Mouse (Mus musculus): ENCODE data around the gene Nol4l. TPM values are rescaled to one million over a fixed set of nuclear protein-coding genes. Genes with fewer than 3 reads are reported as not detected.

Nol4l gene
- polyA plus RNA-seq, 1 experiment from 2014 or later = 36.8 TPM

DNA sequence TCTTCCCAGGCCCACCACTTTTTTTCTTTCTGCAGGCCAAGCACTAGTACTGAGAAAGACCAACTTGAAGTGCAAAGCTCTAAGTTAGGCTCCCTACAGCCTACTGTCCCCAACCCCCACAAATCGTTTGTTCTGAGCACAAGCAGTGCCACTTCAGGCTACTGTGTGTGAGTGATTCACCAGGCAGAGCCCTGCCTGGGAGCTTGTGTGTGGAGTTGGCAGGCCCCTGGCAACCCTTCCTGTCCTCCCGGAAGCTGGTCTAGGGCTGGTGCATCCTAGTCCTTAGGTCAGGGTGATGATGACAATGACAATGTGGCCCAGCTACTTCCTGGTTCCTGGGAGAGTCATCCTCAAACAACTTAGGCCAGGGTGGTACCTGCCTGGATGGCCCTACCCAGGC, 101.3 kb downstream of the Nol4l start:
- Histone ChIP-seq H3K36me3 (peaks cover 66% of the 10 kb centered on the region), H3K4me3 (no peak overlapping the region), H3K27ac (peak overlapping the region; percentile 26; the same call in 1 of the 2 replicates), H3K4me2 (replicated peaks) (no peak overlapping the region), H3K4me1 (peaks cover 57% of the 10 kb centered on the region), H3K27me3 (no peaks in the 10 kb centered on the region), H3K9me3 (replicated peaks) (no peaks in the 10 kb centered on the region), H3K9ac (no peak overlapping the region)
- WGBS = 64% methylated on average over 2 of the region's 2 CpGs
- no peak for ATAC-seq (ENCODE audit: low FRiP score)

DNA sequence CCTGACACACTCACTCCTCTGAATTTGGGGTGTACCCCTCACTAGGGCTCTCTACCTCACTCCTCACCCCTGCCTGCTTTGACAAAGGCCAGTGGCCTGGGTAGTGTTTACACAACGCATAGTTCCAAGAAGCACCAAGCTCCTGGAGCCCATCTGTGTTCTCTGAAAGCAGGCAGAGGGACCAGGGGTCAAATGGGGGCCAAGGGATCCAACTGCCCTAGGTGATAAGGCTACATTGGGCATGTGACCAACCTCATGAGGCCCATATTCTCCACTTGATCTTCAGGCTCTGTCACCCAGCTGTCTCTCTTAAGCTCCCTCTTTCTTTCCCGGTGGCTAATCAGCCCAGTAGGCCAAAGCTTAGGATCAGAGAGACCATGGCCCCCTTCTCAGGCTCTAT, 102.8 kb downstream of the Nol4l start:
- H3K4me1 ChIP-seq = peaks cover 57% of the 10 kb centered on the region
- H3K4me2 ChIP-seq (replicated peaks) = no peak overlapping the region
- peak overlapping the region; percentile 88 for H3K27ac ChIP-seq
- 16% methylated on average over 2 of the region's 2 CpGs for WGBS
- H3K27me3 ChIP-seq = no peaks in the 10 kb centered on the region
- no peak overlapping the region for H3K9ac ChIP-seq
- no peaks in the 10 kb centered on the region for H3K9me3 ChIP-seq (replicated peaks)
- no peak overlapping the region for H3K4me3 ChIP-seq
- no peak for ATAC-seq (ENCODE audit: low FRiP score)
- peaks cover 55% of the 10 kb centered on the region for H3K36me3 ChIP-seq

DNA sequence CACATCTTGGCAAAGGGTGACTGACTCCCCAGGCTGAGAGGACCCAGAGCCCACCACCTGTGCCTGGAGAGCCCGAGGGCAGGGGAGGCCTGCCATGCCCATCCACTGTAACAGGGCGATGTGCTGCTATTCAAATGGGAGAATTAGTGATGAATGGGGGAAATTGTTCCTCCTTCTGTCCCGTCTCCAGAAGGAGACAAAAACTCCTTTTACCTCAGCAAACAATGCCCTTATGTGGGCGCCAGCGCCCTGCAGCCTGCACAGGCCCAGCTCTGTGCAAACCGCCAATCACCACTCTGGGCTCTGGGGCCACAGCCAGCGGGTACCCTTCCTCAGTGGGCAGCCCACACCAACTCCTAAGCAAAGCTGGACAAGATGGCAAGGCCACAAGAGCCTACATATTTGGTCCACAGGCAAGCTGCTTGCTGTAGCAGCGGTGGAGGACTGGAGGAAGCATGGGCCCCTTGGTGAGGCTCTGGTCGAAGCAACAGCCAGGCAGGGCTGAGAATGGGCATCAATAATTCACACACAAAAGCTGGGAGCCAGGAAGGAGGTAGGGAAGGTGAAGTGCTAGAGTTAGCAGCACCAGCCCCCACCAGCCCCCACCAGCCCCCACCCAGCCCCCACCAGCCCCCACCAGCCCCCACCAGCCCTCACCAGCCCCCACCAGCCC, 103.6 kb downstream of the Nol4l start:
- Histone ChIP-seq H3K9ac (0 out of 2 replicates have a peak overlapping the region, but pooled peaks have one; percentile 45), H3K4me3 (no peak overlapping the region), H3K36me3 (peaks cover 47% of the 10 kb centered on the region), H3K27ac (peak overlapping the region; percentile 88), H3K27me3 (no peaks in the 10 kb centered on the region), H3K9me3 (replicated peaks) (no peaks in the 10 kb centered on the region), H3K4me2 (replicated peaks) (peak overlapping the region; percentile 13; the same call in 1 of the 2 replicates), H3K4me1 (peaks cover 58% of the 10 kb centered on the region)
- WGBS = 8% methylated on average over 9 of the region's 9 CpGs
- peak; percentile 89 for ATAC-seq (ENCODE audit: low FRiP score)

DNA sequence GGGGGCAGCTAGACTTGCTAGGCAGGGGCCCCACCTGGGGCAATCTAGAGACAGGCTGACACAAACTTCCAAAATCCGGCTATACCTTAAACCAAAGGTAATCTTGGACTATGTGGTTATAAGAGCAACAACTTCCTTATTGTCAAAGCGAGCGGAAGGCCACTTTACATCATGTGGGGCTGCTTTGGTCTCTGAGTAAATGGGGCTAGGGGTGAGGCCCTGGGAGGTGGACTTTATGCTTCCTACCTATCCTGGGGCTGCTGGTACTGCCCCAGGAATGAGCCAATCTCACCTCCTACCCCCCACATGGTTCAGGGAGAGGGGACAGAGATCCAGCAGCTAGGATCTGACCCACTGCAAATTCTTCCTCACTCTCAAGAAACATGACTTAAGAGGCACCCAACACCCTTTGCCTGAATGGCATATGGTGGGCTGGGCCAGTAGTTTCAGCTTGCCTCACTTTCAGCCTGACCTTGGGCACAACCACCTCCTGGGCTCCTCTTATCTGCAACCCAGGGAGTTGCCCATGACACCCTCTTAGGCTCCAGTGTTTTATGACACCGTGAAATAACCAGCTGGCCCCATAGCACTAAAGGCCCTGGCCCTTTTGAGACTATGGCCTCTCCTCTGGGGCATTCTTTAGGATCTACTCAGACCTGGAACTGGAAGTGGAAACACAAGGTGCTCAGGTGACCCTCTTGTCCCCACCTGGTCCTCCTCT, 104.5 kb downstream of the Nol4l start:
- Histone ChIP-seq H3K4me1 (peaks cover 58% of the 10 kb centered on the region), H3K27ac (peak overlapping the region; percentile 88), H3K9ac (no peak overlapping the region), H3K4me2 (replicated peaks) (no peak overlapping the region), H3K4me3 (no peak overlapping the region), H3K9me3 (replicated peaks) (no peaks in the 10 kb centered on the region), H3K36me3 (peaks cover 46% of the 10 kb centered on the region), H3K27me3 (no peaks in the 10 kb centered on the region)
- no peak for ATAC-seq (ENCODE audit: low FRiP score)
- 83% methylated on average over 4 of the region's 4 CpGs for WGBS

DNA sequence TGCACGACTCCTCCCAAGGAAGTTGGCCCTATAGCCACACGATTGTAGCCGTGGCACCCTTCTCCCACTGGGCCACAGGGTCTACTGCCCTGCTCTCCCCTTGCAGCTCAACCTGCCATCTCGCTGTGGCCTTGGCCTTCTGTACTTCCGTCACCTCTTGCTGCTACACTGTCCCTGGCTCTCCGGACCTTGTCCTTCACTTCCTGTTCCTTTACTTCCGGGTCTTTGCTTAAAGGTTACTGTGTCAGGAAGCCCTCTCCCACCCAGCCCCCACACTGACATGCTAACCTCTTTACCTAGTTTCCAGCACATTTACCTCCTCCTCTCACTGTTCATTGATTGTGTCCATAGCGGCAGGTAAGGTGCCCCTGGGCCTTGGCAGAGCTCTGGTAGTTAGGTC, 105.2 kb downstream of the Nol4l start:
- no peak overlapping the region for H3K9ac ChIP-seq
- H3K4me1 ChIP-seq = peaks cover 58% of the 10 kb centered on the region
- no peaks in the 10 kb centered on the region for H3K9me3 ChIP-seq (replicated peaks)
- no peaks in the 10 kb centered on the region for H3K27me3 ChIP-seq
- H3K36me3 ChIP-seq = peaks cover 47% of the 10 kb centered on the region
- ATAC-seq (ENCODE audit: low FRiP score) = no peak
- no peak overlapping the region for H3K4me2 ChIP-seq (replicated peaks)
- 88% methylated on average over 8 of the region's 8 CpGs for WGBS
- peak overlapping the region; percentile 25; the same call in 1 of the 2 replicates for H3K27ac ChIP-seq
- no peak overlapping the region for H3K4me3 ChIP-seq

DNA sequence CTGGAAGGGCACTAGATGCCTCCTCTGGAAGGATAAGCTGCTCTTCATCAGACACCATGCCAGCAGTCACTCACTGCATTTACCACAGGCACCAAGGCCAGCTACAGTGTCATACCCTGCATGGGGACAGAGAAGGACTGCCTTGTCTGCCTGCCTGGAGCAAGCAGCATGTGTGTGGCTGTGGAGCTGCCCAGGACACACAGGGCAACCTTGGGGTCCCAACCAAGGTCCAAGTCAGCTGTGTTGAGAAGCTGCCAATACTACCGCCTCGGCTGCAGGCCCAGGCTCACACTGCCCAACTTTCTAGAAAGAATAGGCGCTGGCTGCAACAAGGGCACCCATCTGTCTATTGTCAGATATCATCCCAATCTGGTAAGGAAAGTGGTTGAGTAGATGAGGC, 106.7 kb downstream of the Nol4l start:
- Histone ChIP-seq H3K9me3 (replicated peaks) (no peaks in the 10 kb centered on the region), H3K4me3 (no peak overlapping the region), H3K4me1 (peaks cover 59% of the 10 kb centered on the region), H3K27me3 (no peaks in the 10 kb centered on the region), H3K9ac (no peak overlapping the region), H3K27ac (no peak overlapping the region), H3K4me2 (replicated peaks) (no peak overlapping the region), H3K36me3 (peaks cover 49% of the 10 kb centered on the region)
- ATAC-seq (ENCODE audit: low FRiP score) = no peak
- WGBS = 89% methylated on average over 3 of the region's 3 CpGs

DNA sequence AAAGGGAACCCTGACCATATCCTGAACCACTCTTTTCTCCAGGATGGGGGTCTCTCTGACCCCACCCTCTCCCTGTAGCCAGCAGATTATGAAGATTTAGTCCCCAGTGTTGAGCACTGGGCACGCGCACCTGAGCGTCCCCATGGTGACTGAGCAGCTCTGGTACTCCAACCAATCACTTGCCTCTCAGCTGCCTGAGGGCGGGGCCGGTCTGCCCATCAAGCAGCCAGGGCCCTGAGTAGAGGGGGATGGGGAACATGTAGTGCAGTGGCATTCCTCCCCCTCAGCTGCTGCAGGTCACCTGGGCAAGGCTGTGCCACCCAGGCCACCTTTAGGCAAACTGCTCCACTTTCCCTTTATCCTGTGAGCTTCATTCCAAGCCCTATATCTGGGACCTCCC, 107.7 kb downstream of the Nol4l start:
- Histone ChIP-seq H3K36me3 (peaks cover 59% of the 10 kb centered on the region), H3K4me1 (peaks cover 54% of the 10 kb centered on the region), H3K9me3 (replicated peaks) (no peaks in the 10 kb centered on the region), H3K27me3 (no peaks in the 10 kb centered on the region), H3K27ac (no peak overlapping the region), H3K4me3 (no peak overlapping the region), H3K9ac (no peak overlapping the region), H3K4me2 (replicated peaks) (peak overlapping the region; percentile 6; the same call in 1 of the 2 replicates)
- ATAC-seq (ENCODE audit: low FRiP score) = peak; percentile 64
- WGBS = 21% methylated on average over 5 of the region's 5 CpGs

DNA sequence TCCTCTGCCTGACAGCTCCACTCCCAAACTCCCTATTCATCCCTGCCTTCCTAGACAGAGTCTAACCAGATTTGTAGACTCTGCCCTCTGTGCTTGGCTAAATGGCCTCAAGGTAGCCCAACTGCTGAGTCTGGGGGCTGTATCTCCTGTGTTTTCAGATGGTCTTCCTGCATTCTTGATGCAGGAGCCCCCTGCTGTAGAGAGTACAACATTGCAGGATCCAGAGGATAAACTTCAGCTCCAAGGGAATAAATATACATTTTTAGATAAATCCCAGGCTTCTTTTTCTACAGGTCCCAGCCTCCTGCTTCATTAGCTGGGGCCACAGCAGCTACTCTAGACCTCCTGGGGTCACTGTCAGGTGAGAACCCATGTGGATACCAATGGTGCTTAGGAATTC, 108.5 kb downstream of the Nol4l start:
- Histone ChIP-seq H3K4me2 (replicated peaks) (no peak overlapping the region), H3K4me1 (peaks cover 48% of the 10 kb centered on the region), H3K4me3 (no peak overlapping the region), H3K27ac (no peak overlapping the region), H3K9ac (no peak overlapping the region), H3K9me3 (replicated peaks) (no peaks in the 10 kb centered on the region), H3K27me3 (no peaks in the 10 kb centered on the region), H3K36me3 (peaks cover 66% of the 10 kb centered on the region)
- no peak for ATAC-seq (ENCODE audit: low FRiP score)

DNA sequence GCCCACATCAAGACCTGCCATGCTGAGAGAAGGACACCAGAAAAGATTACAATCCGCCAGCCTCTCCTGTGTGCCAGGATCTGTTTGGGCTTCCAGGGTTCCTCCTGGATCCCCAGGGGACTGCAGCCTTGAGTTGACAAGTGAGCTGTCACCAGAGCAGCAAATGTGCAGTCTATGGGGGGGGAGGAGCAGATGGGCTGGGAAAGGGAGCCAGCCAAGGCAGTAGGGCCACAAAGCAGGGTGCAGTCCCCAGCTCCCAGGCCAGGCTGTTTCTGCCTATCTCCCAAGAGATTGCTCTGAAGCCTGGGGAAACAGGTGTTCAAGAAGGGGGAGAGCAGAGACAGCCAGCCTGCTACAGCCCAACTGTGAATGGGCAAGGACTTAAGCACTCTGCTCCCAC, 111.4 kb downstream of the Nol4l start:
- peaks cover 20% of the 10 kb centered on the region for H3K4me1 ChIP-seq
- H3K4me2 ChIP-seq (replicated peaks) = no peak overlapping the region
- H3K4me3 ChIP-seq = no peak overlapping the region
- no peak overlapping the region for H3K9ac ChIP-seq
- ATAC-seq (ENCODE audit: low FRiP score) = no peak
- peaks cover 79% of the 10 kb centered on the region for H3K36me3 ChIP-seq
- H3K27me3 ChIP-seq = no peaks in the 10 kb centered on the region
- no peak overlapping the region for H3K27ac ChIP-seq
- 100% methylated on average over 1 of the region's 1 CpGs for WGBS
- no peaks in the 10 kb centered on the region for H3K9me3 ChIP-seq (replicated peaks)

DNA sequence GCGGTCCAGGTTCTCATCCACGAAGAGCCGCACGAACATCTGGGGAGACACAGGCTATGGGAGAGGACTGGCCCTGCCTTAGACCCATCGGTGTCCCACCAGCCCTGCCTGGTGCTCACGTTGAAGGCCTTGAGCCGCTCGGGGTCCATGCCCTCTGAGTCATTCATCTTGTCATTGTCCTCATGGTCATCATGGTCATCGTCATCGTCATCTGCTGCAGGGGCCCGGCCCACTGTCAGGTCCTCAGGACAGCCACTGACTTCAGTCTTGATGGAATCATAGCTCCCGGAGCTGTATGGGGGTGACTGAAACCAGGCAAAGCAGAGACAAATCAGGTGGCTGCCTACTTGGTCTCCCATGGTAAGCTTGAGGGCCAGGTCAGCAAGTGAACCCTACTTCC, 111.9 kb downstream of the Nol4l start:
- Histone ChIP-seq H3K9me3 (replicated peaks) (no peaks in the 10 kb centered on the region), H3K4me3 (no peak overlapping the region), H3K27me3 (no peaks in the 10 kb centered on the region), H3K4me1 (peaks cover 14% of the 10 kb centered on the region), H3K4me2 (replicated peaks) (no peak overlapping the region), H3K36me3 (peaks cover 83% of the 10 kb centered on the region), H3K27ac (no peak overlapping the region), H3K9ac (no peak overlapping the region)
- WGBS = 95% methylated on average over 12 of the region's 12 CpGs
- no peak for ATAC-seq (ENCODE audit: low FRiP score)

DNA sequence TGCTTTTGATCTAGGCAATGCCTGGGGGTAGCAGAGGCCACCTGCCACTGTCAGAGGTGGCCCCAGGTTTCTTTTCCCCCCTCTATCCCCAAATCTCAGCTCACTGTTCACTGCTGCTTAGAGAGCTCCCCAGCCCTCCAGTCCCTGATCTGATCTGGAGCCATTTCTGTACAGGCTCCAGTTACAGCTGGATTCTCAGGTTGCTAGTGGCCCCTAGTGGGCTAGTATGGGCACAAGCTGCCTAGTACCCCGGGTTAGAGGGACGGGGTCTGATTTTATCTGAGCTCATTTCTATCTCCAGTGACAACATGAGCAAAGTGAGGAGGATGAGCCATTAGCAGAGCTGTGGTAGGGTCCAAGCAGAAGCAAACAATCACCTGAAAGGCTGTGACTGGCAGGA, 115.2 kb downstream of the Nol4l start:
- Histone ChIP-seq H3K4me2 (replicated peaks) (no peak overlapping the region), H3K9me3 (replicated peaks) (no peaks in the 10 kb centered on the region), H3K27me3 (no peaks in the 10 kb centered on the region), H3K27ac (no peak overlapping the region), H3K9ac (no peak overlapping the region), H3K4me3 (no peak overlapping the region), H3K4me1 (peaks cover 4% of the 10 kb centered on the region; the same call in 1 of the 2 replicates), H3K36me3 (peaks cover 97% of the 10 kb centered on the region)
- ATAC-seq (ENCODE audit: low FRiP score) = no peak
- WGBS = 39% methylated on average over 2 of the region's 2 CpGs

DNA sequence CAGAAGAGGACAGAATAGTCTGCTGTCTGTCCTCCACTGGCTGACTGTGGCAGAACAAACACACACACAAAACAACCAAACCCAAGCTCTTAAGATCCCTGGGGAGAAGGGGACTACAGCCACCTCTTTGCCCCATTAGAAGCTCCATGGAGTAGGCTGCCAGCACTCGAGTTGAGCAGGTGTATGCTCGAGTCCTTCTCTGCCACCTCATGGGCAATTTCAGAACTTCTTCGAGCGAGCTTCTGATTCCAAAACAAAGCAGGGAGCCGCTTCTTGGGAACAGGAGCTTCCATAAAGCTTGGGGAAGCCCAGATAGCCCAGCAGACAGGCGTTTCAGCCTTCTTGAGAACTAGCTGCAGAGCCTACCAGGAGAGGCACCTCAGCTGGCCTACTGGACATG, 117.2 kb downstream of the Nol4l start:
- Histone ChIP-seq H3K36me3 (peaks cover 95% of the 10 kb centered on the region), H3K4me1 (no peaks in the 10 kb centered on the region), H3K27me3 (no peaks in the 10 kb centered on the region), H3K4me2 (replicated peaks) (no peak overlapping the region), H3K27ac (no peak overlapping the region), H3K9me3 (replicated peaks) (no peaks in the 10 kb centered on the region), H3K4me3 (no peak overlapping the region), H3K9ac (no peak overlapping the region)
- WGBS = 71% methylated on average over 6 of the region's 6 CpGs
- ATAC-seq (ENCODE audit: low FRiP score) = no peak

DNA sequence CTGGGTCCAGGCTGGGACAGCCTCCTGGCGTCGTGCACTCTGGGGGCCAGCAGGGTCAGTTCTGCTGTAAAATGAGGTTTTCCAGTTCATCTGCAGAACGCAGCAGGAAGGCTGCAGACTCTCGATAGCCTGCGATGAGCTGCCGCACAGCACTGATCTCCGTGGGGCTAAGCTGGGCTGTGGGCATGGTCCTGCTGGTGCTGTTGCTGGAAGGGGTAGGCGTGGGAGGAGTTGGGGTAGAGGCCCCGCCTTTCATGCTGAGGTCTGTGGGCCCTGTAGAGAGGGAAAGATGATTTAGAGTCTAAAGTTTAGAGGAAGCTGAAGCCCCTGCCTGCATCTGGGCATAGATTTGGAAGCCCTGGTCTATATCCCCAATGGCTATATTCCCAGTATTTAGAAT, 118.2 kb downstream of the Nol4l start:
- no peak for ATAC-seq (ENCODE audit: low FRiP score)
- Histone ChIP-seq H3K4me3 (no peak overlapping the region), H3K4me1 (no peaks in the 10 kb centered on the region), H3K27ac (no peak overlapping the region), H3K36me3 (peaks cover 91% of the 10 kb centered on the region), H3K9me3 (replicated peaks) (no peaks in the 10 kb centered on the region), H3K4me2 (replicated peaks) (no peak overlapping the region), H3K9ac (no peak overlapping the region), H3K27me3 (no peaks in the 10 kb centered on the region)
- 82% methylated on average over 9 of the region's 9 CpGs for WGBS

Measured in hindbrain, embryonic 12.5 days (tissue).